Mouse (Mus musculus) liver, adult 2 months (tissue): ENCODE results near the gene Rbm34.

ENCODE experiments used
- CTCF ChIP-seq: fragments of 200-500 bp; IDR thresholded peaks from 2 replicates; pipeline ENCODE4 v1.5.1; 2011; ENCODE audit warnings: low read depth, low read length, control low read depth
- POLR2A ChIP-seq: fragments of 200-500 bp; IDR thresholded peaks from 2 replicates; pipeline ENCODE4 v1.6.1; 2011; ENCODE audit warnings: low read length, control low read depth; ENCODE audit not compliant: insufficient read depth; ENCODE audit errors: extremely low read depth

DNA sequence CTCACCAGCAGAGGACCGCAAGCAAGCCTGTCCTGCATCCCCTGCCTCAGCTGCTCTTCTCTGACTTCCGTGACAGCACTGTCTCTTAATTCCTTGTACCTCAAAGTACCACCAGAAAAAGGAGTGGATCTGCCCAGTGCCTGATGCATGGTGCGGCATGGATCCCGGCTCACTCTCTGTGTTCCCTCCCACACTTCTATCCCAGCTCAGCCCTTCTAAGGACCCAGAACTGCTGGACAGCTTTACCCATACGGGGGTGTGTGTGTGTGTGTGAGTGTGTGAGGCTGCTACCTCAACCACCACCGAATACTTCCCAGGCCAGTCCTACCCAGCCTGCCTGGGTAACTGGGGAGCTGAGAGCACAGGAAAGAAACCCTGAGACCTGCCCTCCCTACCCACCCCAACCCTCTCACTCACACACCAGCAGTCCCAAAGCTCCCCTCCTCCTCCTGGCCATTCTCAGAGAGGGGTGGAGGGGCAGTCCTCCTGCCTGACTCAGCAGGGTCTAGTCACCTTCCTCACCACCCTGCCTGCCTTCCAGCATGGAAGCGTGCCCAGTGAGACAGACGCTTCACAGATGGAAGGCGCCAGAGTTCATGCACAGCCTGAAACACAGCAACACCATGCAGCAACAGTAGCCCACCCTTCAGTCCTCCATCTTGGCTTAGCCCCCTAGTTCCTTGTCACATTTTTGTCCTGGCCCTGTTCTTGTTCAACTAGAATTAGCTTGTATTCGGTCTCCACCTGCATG, 41.9 kb downstream of the Rbm34 start:
- no peak for TF ChIP-seq POLR2A
- no peak for TF ChIP-seq CTCF
